Comparison of ENCODE assay signal across 19 mouse cellular contexts in the genomic region with DNA sequence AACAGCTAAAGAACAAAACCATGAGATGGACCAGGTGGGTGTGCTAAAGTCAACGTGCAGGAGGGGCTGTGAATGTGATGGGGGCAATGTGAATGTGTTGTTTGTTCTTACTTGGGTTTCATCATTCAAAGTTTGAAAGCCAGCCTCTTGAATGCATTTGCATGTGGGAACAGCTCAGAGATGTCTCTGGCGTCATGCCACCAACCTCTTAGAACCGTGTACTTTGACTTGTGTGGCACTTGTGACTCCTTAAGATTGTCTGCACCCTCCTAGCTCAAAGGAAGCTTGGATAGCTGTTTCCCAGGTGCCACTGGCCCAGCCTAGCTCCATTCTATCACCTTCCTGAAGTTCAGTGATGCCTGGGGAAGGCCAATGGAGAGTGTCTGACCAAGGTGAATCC.
DNase-seq lines count a peak whose midpoint lies in the region; TF ChIP-seq lines count a peak whose summit lies in the region.
"Had no signal": no experiment of that assay in that cellular context is flagged by ENCODE, and none has a peak within 500 bp of the region (broad histone marks: within the 10 kb centered on the region; RNA-seq: fewer than 3 reads in every experiment).

No protein-coding gene starts in this region.

- H3K9ac ChIP-seq in CH12.LX (ENCODE audit: insufficient read depth, low read depth) = no peak overlapping the region
- H3K9ac ChIP-seq: embryonic facial prominence, embryonic 13.5 days; limb, embryonic 12.5 days; liver, embryonic 13.5 days had no signal

- H3K9me3 ChIP-seq in heart, embryonic 10.5 days = no peaks in the 10 kb centered on the region
- no peaks in the 10 kb centered on the region for H3K9me3 ChIP-seq in CH12.LX (replicated peaks; ENCODE audit: low read length)
- H3K9me3 ChIP-seq: embryonic facial prominence, embryonic 13.5 days; limb, embryonic 12.5 days; liver, embryonic 13.5 days had no signal

- no peak for TF ChIP-seq POLR2A in CH12.LX (IDR thresholded peaks at IDR 0.05; ENCODE audit: low read depth, low read length)

- peak overlapping the region; percentile 22; the same call in 1 of the 2 replicates for H3K4me2 ChIP-seq in CH12.LX (ENCODE audit: insufficient read depth, low read depth, poor library complexity, severe bottlenecking)
- H3K4me2 ChIP-seq: embryonic facial prominence, embryonic 13.5 days; heart, embryonic 11.5 days; limb, embryonic 12.5 days; liver, embryonic 13.5 days had no signal

- peaks cover 24% of the 10 kb centered on the region for H3K4me1 ChIP-seq in heart, embryonic 10.5 days
- H3K4me1 ChIP-seq in CH12.LX (ENCODE audit: control insufficient read depth in 1 of 2, insufficient read depth in 2 of 2) = peaks cover 4 to 11% of the 10 kb centered on the region in 2 experiments

- dilution Hi-C loops in CH12.LX (cut with MboI; ENCODE audit: extremely low pct_ligation_motif_present, extremely low pct_unique_long_range_greater_than_20kb, low sequenced_read_pairs) = no loop called here

- no peaks in the 10 kb centered on the region for H3K27me3 ChIP-seq in heart, embryonic 10.5 days (ENCODE audit: insufficient read depth, poor library complexity, severe bottlenecking)
- H3K27me3 ChIP-seq in CH12.LX (replicated peaks) = peaks cover 2% of the 10 kb centered on the region
- H3K27me3 ChIP-seq: embryonic facial prominence, embryonic 13.5 days; limb, embryonic 12.5 days; liver, embryonic 13.5 days had no signal

- no peak overlapping the region for H3K4me3 ChIP-seq in heart, embryonic 10.5 days
- no peak overlapping the region for H3K4me3 ChIP-seq in CH12.LX (replicated peaks in 1 of 3; ENCODE audit: low read depth in 2 of 3, low read length in 2 of 3, poor library complexity in 1 of 3)
- H3K4me3 ChIP-seq: embryonic facial prominence, embryonic 13.5 days; layer of hippocampus, adult 2 months; limb, embryonic 12.5 days; liver, embryonic 13.5 days had no signal

- no peak for DNase-seq in heart, embryonic 10.5 days (ENCODE audit: low spot score)
- no peak for DNase-seq in heart, adult 18-20 months
- DNase-seq in CH12.LX (ENCODE audit: extremely low read depth) = no peak
- peak; percentile 81 to 82 for DNase-seq in kidney, postnatal 36 days
- DNase-seq in lung, postnatal 10 days = peak; percentile 86
- no peak for DNase-seq in spleen, adult 18-20 months
- DNase-seq in layer of hippocampus, postnatal 10 days (ENCODE audit: low spot score in 2 of 2) = no peak
- DNase-seq in spleen, adult 12 weeks (ENCODE audit: low spot score) = no peak
- DNase-seq: adrenal gland, postnatal 10 days; cerebellum, adult 8-10 months; gastrocnemius, postnatal 10 days; heart, postnatal 36 days; liver, embryonic 13.5 days; right cerebral cortex, postnatal 4 days; thymus, adult 18-20 months had no signal

- 0 out of 2 replicates have a peak overlapping the region, but pooled peaks have one; percentile 1 for H3K27ac ChIP-seq in heart, embryonic 10.5 days
- H3K27ac ChIP-seq in CH12.LX (ENCODE audit: insufficient read depth, low read depth) = no peak overlapping the region
- H3K27ac ChIP-seq: embryonic facial prominence, embryonic 13.5 days; layer of hippocampus, adult 2 months; limb, embryonic 12.5 days; liver, embryonic 13.5 days had no signal

- no peak for TF ChIP-seq CTCF in CH12.LX (conservative IDR thresholded peaks at IDR 0.05 in 1 of 2, IDR thresholded peaks at IDR 0.05 in 1 of 2; ENCODE audit: low read depth in 2 of 2, low read length in 2 of 2)

- TF ChIP-seq EP300 in CH12.LX (IDR thresholded peaks at IDR 0.05; ENCODE audit: low read length) = no peak

- in situ Hi-C loops in CH12.LX (cut with MboI; ENCODE audit: low pct_ligation_motif_present, low pct_unique_long_range_greater_than_20kb, low sequenced_read_pairs) = loop anchor here (5.0 to 10.0 kb wide), 2 partner anchors 39 to 126 kb away; no protein-coding TSS in a partner anchor

- H3K36me3 ChIP-seq in heart, embryonic 10.5 days = no peaks in the 10 kb centered on the region
- no peaks in the 10 kb centered on the region for H3K36me3 ChIP-seq in CH12.LX (replicated peaks in 1 of 2; ENCODE audit: control insufficient read depth in 1 of 2, insufficient read depth in 1 of 2, low read length in 1 of 2)
- H3K36me3 ChIP-seq: embryonic facial prominence, embryonic 13.5 days; limb, embryonic 12.5 days; liver, embryonic 13.5 days had no signal

- H3K79me2 ChIP-seq in CH12.LX (replicated peaks; ENCODE audit: control insufficient read depth, extremely low read depth, insufficient read depth, poor library complexity, severe bottlenecking) = no peaks in the 10 kb centered on the region

- 74% methylated on average over 3 of the region's 3 CpGs for WGBS in heart, embryonic 10.5 days

- no peak for TF ChIP-seq RAD21 in CH12.LX (IDR thresholded peaks at IDR 0.05; ENCODE audit: low read depth, low read length)

TF ChIP-seq in CH12.LX, 34 proteins besides CTCF, POLR2A, EP300 and RAD21:
- TF ChIP-seq USF2 (conservative IDR thresholded peaks at IDR 0.05; ENCODE audit: low read depth, low read length) = no peak
- TF ChIP-seq SIN3A (IDR thresholded peaks at IDR 0.05; ENCODE audit: low read length) = no peak
- TF ChIP-seq CHD2 (IDR thresholded peaks at IDR 0.05; ENCODE audit: low read length) = no peak
- TF ChIP-seq NELFE (IDR thresholded peaks at IDR 0.05; ENCODE audit: low read depth, low read length) = no peak
- TF ChIP-seq PAX5 (IDR thresholded peaks at IDR 0.05; ENCODE audit: low read length) = no peak
- no peak for TF ChIP-seq ZMIZ1 (IDR thresholded peaks at IDR 0.05; ENCODE audit: low read depth, low read length)
- no peak for TF ChIP-seq HCFC1 (IDR thresholded peaks at IDR 0.05; ENCODE audit: low read depth, low read length)
- TF ChIP-seq ZNF384 (IDR thresholded peaks at IDR 0.05; ENCODE audit: low read depth, low read length) = no peak
- TF ChIP-seq UBTF (IDR thresholded peaks at IDR 0.05; ENCODE audit: low read depth, low read length) = no peak
- TF ChIP-seq CHD1 (IDR thresholded peaks at IDR 0.05; ENCODE audit: low read depth, low read length) = no peak
- TF ChIP-seq MAX (IDR thresholded peaks at IDR 0.05; ENCODE audit: low read length) = no peak
- TF ChIP-seq USF1 (IDR thresholded peaks at IDR 0.05; ENCODE audit: low read depth, low read length) = no peak
- TF ChIP-seq ELF1 (IDR thresholded peaks at IDR 0.05; ENCODE audit: low read depth, low read length) = no peak
- TF ChIP-seq IRF4 (IDR thresholded peaks at IDR 0.05; ENCODE audit: low read depth, low read length) = no peak
- no peak for TF ChIP-seq TCF12 (IDR thresholded peaks at IDR 0.05; ENCODE audit: low read depth, low read length)
- TF ChIP-seq JUN (IDR thresholded peaks at IDR 0.05; ENCODE audit: insufficient read depth, low read depth, low read length) = no peak
- no peak for TF ChIP-seq GABPA (IDR thresholded peaks at IDR 0.05; ENCODE audit: insufficient replicate concordance, low read depth, low read length)
- TF ChIP-seq MAZ (IDR thresholded peaks at IDR 0.05; ENCODE audit: low read depth, low read length) = no peak
- TF ChIP-seq MXI1 (IDR thresholded peaks at IDR 0.05; ENCODE audit: low read depth, low read length) = no peak
TF ChIP-seq in CH12.LX: peak in this region for 0.

Comparison
In these comparisons a context has a peak if more than half of its experiments do, and no peak if none do; other contexts are left out.
1. DNase-seq: peak in kidney, postnatal 36 days (2 of 2) and lung, postnatal 10 days (single experiment); none in heart, embryonic 10.5 days (single experiment), heart, adult 18-20 months (0 of 2), CH12.LX (single experiment), spleen, adult 18-20 months (0 of 2), layer of hippocampus, postnatal 10 days (0 of 2) and spleen, adult 12 weeks (single experiment).